Mouse (Mus musculus) forebrain, embryonic 10.5 days (tissue): ENCODE data around the gene Atg2a. TPM values are rescaled to one million over a fixed set of nuclear protein-coding genes. Genes with fewer than 3 reads are reported as not detected.
"Not testable (repeated sequence)": the region's sequence is repeated elsewhere in the genome, so short reads cannot be mapped to it uniquely, and the experiment has no call there.

Source experiments
- DNase-seq: peaks from one replicate; pipeline ENCODE4 v3.0.0-alpha.2; 2017; ENCODE audit warnings: low spot score; ENCODE audit errors: extremely low spot score
- H3K27ac ChIP-seq: fragments of 300-500 bp; sonication (generic); 2 replicates; pipeline ENCODE4 v1.5.1; 2016; ENCODE audit warnings: mild to moderate bottlenecking
- H3K27me3 ChIP-seq: fragments of 300-500 bp; sonication (generic); 2 replicates; pipeline ENCODE4 v1.6.1; 2016; ENCODE audit warnings: mild to moderate bottlenecking; ENCODE audit not compliant: poor library complexity, severe bottlenecking
- H3K36me3 ChIP-seq: fragments of 300-500 bp; sonication (generic); replicated peaks from 2 replicates; pipeline ENCODE4 v1.6.1; 2016; ENCODE audit warnings: mild to moderate bottlenecking, moderate library complexity
- H3K4me1 ChIP-seq: fragments of 300-500 bp; sonication (generic); 2 replicates; pipeline ENCODE4 v1.6.1; 2016
- H3K4me3 ChIP-seq: fragments of 300-500 bp; sonication (generic); 2 replicates; pipeline ENCODE4 v1.5.1; 2016; ENCODE audit warnings: mild to moderate bottlenecking, moderate library complexity
- H3K9me3 ChIP-seq: fragments of 300-500 bp; sonication (generic); 2 replicates; pipeline ENCODE4 v1.6.1; 2016; ENCODE audit warnings: mild to moderate bottlenecking, moderate library complexity
- WGBS: fragments of 180-500 bp; shearing (Covaris S2); methylation state at CpG from one replicate; pipeline ENCODE4 v1.1.7; 2016; 5-methylcytosine and 5-hydroxymethylcytosine counted together
- microRNA counts: library from miRNA; unstranded; fragments of <30 nt; microRNA quantifications from one replicate; lab custom pipeline; 2017
- microRNA-seq: library from miRNA; unstranded; fragments of <30 nt; microRNA quantifications from one replicate; pipeline ENCODE4, GENCODE M21; 2017
- polyA plus RNA-seq: library from polyadenylated mRNA; unstranded; fragments of >200 nt; fragmentation: Nextera tagmentation; extraction: Ambion mirVana; gene quantifications from 2 replicates; pipeline ENCODE4 v1.2.1, GENCODE M21; 2016

Gene Atg2a
- polyA plus RNA-seq, 1 experiment from 2014 or later, result 11.4 TPM

DNA sequence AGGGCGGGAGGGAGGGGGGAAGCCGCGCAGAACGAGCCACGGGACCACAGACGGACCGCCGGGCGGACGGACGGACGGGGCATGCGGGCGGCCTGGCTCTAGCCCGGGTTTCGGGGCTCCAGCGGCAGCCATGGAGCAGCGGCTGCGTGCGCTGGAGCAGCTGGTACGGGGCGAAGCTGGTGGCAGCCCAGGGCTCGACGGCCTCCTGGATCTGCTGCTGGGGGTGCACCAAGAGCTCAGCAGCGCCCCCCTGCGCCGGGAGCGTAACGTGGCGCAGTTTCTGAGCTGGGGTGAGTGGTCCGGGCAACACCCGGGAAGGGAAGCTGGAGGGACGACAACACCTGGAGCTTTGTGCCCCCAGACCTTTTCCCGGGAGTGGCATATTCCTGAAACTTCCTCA, 65.1 kb downstream of the Atg2a start:
- no peaks in the 10 kb centered on the region for H3K27me3 ChIP-seq
- H3K9me3 ChIP-seq, result no peaks in the 10 kb centered on the region
- H3K4me3 ChIP-seq, result peak overlapping the region; percentile 81
- under 1% methylated on average over 26 of the region's 34 CpGs for WGBS
- DNase-seq, result peak; percentile 71
- H3K4me1 ChIP-seq, result peaks cover 50% of the 10 kb centered on the region
- H3K27ac ChIP-seq, result peak overlapping the region; percentile 90
- 0 out of 2 replicates have a peak, but pooled peaks cover 13% of the 10 kb centered on the region for H3K36me3 ChIP-seq

- WGBS, result 87% methylated on average over 9 of the region's 9 CpGs
- 0 out of 2 replicates have a peak overlapping the region, but pooled peaks have one; percentile 81 for H3K4me3 ChIP-seq
- H3K36me3 ChIP-seq, result 0 out of 2 replicates have a peak, but pooled peaks cover 13% of the 10 kb centered on the region
- no peak overlapping the region for H3K27ac ChIP-seq
- DNase-seq, result no peak
- no peaks in the 10 kb centered on the region for H3K27me3 ChIP-seq
- peaks cover 45% of the 10 kb centered on the region for H3K4me1 ChIP-seq
- H3K9me3 ChIP-seq, result no peaks in the 10 kb centered on the region
Measured at GRCm38 (mm10) chr19:6307733-6308531, 66.5 kb downstream of the Atg2a start.

DNA sequence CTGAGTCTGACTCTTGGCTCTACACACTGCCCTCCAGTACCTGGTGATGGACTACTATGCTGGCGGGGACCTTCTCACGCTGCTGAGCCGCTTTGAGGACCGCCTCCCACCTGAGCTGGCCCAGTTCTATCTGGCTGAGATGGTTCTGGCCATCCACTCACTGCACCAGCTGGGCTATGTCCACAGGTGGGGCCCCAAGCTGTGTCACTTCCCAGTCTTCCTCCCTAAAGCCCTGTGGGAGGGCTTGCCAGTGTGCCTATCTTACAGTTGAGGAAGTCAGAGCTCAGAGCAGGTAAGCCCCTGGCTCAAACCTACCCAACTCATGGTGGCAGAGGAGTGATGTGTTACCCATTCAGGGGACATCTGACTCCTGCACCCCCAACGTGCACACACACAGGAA, 68.7 kb downstream of the Atg2a start:
- Histone ChIP-seq H3K36me3 (peaks cover 31% of the 10 kb centered on the region), H3K27ac (no peak overlapping the region), H3K4me1 (peaks cover 40% of the 10 kb centered on the region), H3K4me3 (no peak overlapping the region), H3K9me3 (no peaks in the 10 kb centered on the region), H3K27me3 (no peaks in the 10 kb centered on the region)
- DNase-seq, result no peak
- WGBS, result 89% methylated on average over 5 of the region's 5 CpGs

DNA sequence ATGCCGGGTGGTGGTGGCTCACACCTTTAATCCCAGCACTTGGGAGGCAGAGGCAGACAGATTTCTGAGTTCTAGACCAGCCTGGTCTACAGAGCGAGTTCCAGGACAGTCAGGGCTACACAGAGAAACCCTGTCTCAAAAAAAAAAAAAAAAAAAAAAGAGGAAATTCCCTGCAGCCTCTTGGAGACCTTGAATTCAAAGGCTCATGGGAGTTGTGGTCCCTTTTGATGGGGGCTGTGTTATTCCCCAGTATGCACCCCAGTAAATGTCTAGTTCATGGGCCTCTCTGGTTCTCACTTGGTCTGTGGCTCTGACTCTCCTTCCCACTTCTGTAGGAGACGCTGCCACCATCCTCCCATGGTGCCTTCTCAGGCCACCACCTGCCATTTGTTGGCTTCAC, 70.3 kb downstream of the Atg2a start:
- Histone ChIP-seq H3K4me1 (peaks cover 26% of the 10 kb centered on the region), H3K36me3 (peaks cover 48% of the 10 kb centered on the region)
- not testable (repeated sequence) for H3K4me3 ChIP-seq, H3K27me3 ChIP-seq, DNase-seq, H3K9me3 ChIP-seq, H3K27ac ChIP-seq
- 89% methylated on average over 3 of the region's 3 CpGs for WGBS

MicroRNAs within 50 kb of the gene (microRNA counts, 519-probe panel; counts per million panel counts)
- 341 counts per million, percentile 65 among the panel's probes with 10 or more counts for microRNA mmu-miR-192 (lab: Ali Mortazavi, UCI)

Small RNA genes lying within 50 kb of the gene (microRNA-seq; reads per million reads assigned to microRNA genes)
- gene Mir192 (77.2 reads per million, percentile 45 among the genes with 10 or more reads in this experiment), gene Mir194-2 (79.3 reads per million, percentile 46 among the genes with 10 or more reads in this experiment)

Other genes starting within 250 kb of the Atg2a start
- gene Capn1, start 225.8 kb upstream of the Atg2a start, polyA plus RNA-seq, result 2.5 and 3.0 TPM in 2 replicates
- 30.8 and 32.2 TPM in 2 replicates for gene Syvn1, start 195.1 kb upstream of the Atg2a start, polyA plus RNA-seq
- 89.4 and 92.1 TPM in 2 replicates for gene Mrpl49, start 183.9 kb upstream of the Atg2a start, polyA plus RNA-seq
- gene Fau, start 183.8 kb upstream of the Atg2a start, polyA plus RNA-seq, result 829 and 865 TPM in 2 replicates
- gene Znhit2, start 180.5 kb upstream of the Atg2a start, polyA plus RNA-seq, result 35.1 and 38.7 TPM in 2 replicates
- gene Tm7sf2, start 173.3 kb upstream of the Atg2a start, polyA plus RNA-seq, result 31.0 and 32.2 TPM in 2 replicates
- 65.2 and 68.2 TPM in 2 replicates for gene Vps51, start 164.4 kb upstream of the Atg2a start, polyA plus RNA-seq
- gene Tmem262, start 161.6 kb upstream of the Atg2a start, polyA plus RNA-seq, result not detected in 2 replicates
- 1.7 and 3.1 TPM in 2 replicates for gene Gm28374, start 159.4 kb upstream of the Atg2a start, polyA plus RNA-seq
- 74.0 and 78.0 TPM in 2 replicates for gene Zfpl1, start 156.7 kb upstream of the Atg2a start, polyA plus RNA-seq
- gene Cdca5, start 156.7 kb upstream of the Atg2a start, polyA plus RNA-seq, result 78.9 and 85.4 TPM in 2 replicates
- gene AC131692.1, start 147.2 kb upstream of the Atg2a start, polyA plus RNA-seq, result 1.0 and 1.5 TPM in 2 replicates
- 0.82 and 0.88 TPM in 2 replicates for gene Naaladl1, start 135.9 kb upstream of the Atg2a start, polyA plus RNA-seq
- gene Sac3d1, start 123.0 kb upstream of the Atg2a start, polyA plus RNA-seq, result 64.2 and 64.6 TPM in 2 replicates
- 24.1 and 25.6 TPM in 2 replicates for gene Snx15, start 113.4 kb upstream of the Atg2a start, polyA plus RNA-seq
- gene Batf2, start 100.7 kb upstream of the Atg2a start, polyA plus RNA-seq, result not detected in 2 replicates
- gene Arl2, start 100.1 kb upstream of the Atg2a start, polyA plus RNA-seq, result 112 and 113 TPM in 2 replicates
- not detected in 2 replicates for gene Majin, start 57.3 kb upstream of the Atg2a start, polyA plus RNA-seq
- gene Gpha2, start 15.3 kb upstream of the Atg2a start, polyA plus RNA-seq, result 0.58 TPM in 1 of 2 replicates, not detected in the other
- 21.6 and 24.4 TPM in 2 replicates for gene Ppp2r5b, start 5.8 kb upstream of the Atg2a start, polyA plus RNA-seq
- gene Ehd1, start 35.1 kb downstream of the Atg2a start, polyA plus RNA-seq, result 76.8 and 82.1 TPM in 2 replicates
- 0.23 and 0.24 TPM in 2 replicates for gene Cdc42bpg, start 64.8 kb downstream of the Atg2a start, polyA plus RNA-seq
- gene Men1, start 93.3 kb downstream of the Atg2a start, polyA plus RNA-seq, result 115 and 130 TPM in 2 replicates
- 12.6 and 14.5 TPM in 2 replicates for gene Map4k2, start 99.5 kb downstream of the Atg2a start, polyA plus RNA-seq
- gene Sf1, start 122.0 kb downstream of the Atg2a start, polyA plus RNA-seq, result 201 TPM in 2 replicates
- gene Pygm, start 142.7 kb downstream of the Atg2a start, polyA plus RNA-seq, result 0.83 and 2.0 TPM in 2 replicates
- gene Rasgrp2, start 157.7 kb downstream of the Atg2a start, polyA plus RNA-seq, result 15.6 and 17.0 TPM in 2 replicates
- 2.8 and 3.1 TPM in 2 replicates for gene Nrxn2, start 177.1 kb downstream of the Atg2a start, polyA plus RNA-seq